Mouse (Mus musculus): ENCODE results near the gene Xpnpep3.

GRCm38 (mm10) chr15:81470735-81471134 lies 70.8 kb downstream of the Xpnpep3 start:
- TF ChIP-seq CTCF (IDR thresholded peaks at IDR 0.05; ENCODE audit: low read depth) (no peak), EP300 (IDR thresholded peaks at IDR 0.05; ENCODE audit: low read depth) (no peak)
